Mouse (Mus musculus) gastrocnemius, adult 8-10 months (tissue): Measurements from ENCODE around the gene Hnrnph1. TPM values are rescaled to one million over a fixed set of nuclear protein-coding genes. Genes with fewer than 3 reads are reported as not detected.
"Not testable (repeated sequence)": the region's sequence is repeated elsewhere in the genome, so short reads cannot be mapped to it uniquely, and the experiment has no call there.

Experiments used
- DNase-seq, 2 experiments: peaks; one replicate each; pipeline ENCODE4 v3.0.0; 2022; ENCODE audit warnings: low spot score in 2 of 2
- total RNA-seq, 4 experiments: library from RNA; stranded (reverse); gene quantifications; 2 replicates each; pipeline ENCODE4 v1.2.4; 2022

Gene Hnrnph1
- 10 to 100 TPM; 63.8 to 91.3 (median 74.6) TPM for total RNA-seq

DNA sequence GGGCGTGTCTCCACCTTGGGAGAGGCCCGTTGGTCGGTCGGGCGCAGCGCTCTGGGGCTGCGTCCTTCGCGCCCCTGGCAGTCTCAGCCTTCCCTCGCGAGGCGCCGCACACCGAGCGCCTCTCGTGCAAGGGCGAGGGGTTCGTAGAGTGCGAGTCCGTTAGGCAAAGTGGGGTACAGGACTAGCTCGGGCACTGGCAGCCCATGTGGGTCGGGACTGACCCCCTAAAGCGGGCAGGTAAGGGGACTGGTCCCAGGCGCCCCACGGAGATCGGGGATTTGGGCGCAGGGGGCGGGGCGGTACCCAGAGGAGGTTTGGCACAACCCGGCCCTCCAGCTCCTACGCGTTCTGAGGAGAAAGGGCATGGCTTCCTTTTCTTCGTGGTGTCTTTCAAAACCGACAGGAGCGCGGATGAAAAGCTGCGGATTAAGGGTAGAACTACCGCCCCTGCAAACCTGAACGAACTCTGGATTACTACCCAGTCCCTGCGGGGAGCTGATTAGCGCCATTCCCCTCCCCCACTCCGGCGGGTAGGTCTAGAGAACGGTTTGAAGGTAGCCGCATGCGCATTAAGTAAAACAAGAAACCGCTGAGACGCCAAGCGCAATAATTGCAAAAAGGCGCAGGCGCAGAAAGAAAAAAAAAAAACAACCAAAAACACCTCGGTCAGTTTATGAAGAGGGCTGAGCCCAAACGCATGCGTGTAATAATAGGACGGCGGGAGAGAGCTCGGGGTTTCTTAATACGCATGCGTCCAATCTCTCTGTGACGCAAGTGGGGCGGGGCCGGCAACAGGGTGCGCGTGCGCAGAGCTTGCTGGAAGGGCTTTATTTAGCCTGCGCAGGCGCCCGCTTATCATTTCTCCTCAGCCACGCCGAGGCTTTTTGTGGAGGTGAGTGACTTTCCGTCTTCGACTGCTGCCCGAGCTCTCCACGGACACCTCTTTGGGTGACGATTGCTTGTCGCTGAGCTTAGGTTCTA is at the start of gene Hnrnph1:
Hnrnph1 (plus strand) TSS at position 80 of the 981 bp plus-strand sequence.
- DNase-seq, result peak; percentile 98

DNA sequence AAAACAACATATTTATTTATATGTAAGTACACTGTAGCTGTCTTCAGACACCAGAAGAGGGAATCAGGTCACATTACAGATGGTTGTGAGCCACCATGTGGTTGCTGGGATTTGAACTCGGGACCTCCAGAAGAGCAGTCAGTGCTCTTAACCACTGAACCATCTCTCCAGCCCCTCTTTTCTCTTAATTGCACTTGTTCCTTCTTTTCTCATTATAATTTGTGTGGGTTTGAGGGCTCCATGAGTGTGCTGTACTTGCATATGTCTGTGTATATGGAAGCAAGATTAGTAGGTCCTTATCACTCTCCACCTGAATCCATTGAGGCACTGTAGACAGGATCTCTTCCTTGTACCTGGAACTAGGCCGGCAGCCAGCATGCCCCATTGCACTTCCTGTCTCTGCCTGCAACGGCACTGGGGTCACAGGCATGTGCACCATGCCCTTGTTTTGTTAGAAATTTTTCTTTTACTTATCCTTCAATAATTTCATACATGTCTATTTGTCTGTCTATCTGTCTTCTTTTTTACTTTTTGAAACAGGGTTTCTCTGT is 48.6 kb upstream of the Hnrnph1 start:
- DNase-seq, result no peak

DNA sequence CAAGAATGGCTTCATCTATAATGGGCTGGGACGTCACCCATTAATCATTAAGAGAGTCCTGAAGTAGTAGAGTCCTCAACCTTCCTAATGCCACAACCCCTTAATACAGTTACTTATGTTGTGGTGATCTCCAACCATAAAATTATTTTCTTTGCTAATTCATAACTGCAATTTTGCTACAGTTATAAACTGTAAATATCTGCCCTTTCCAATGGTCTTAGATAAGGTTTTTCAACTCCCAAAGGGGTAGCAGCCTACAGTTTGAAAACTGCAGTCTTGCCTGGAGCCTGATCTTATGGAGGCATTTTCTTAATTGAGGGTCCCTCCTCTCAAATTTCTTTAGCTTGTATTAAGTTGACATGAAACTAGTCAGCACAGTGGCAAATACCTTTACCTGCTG is 47.4 kb upstream of the Hnrnph1 start:
- no peak for DNase-seq

DNA sequence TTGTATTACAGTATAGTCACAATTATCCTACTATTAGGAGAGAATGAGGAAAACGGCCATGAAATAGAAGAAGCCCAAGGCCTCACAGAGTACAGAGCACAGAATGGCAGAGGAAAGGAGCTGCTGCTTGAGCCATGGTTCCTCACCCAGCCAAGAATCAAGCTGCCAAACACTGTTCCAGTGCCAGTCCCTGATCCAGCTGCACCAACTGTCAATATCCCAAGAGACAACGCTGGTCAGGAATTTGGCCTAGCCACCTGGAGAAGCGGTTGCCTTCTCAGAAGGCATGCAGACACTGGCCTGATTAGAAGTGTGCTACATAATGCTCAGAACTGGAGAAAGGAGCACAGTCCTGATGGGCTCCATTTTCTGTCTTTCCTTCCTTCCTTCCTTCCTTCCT is 43.6 kb upstream of the Hnrnph1 start:
- peak; percentile 21 to 49 for DNase-seq

DNA sequence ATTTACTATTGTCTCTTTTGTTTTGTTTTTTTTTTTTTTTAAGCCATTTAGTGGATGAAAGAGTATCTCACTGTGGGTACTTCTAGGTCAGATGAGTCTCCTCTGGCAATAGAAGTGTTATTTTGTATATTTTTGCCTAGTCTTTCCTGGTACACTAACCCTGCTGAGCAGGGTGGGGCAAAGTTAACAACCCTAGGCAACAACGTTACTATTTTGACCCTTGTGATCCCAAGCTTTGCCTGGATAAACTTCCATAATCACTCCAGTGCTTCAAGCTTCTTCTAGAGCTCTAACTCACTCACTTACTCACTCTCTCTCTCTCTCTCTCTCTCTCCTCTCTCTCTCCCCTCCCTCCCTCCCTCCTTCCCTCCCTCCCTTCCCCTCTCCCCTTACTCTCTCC is 40.7 kb upstream of the Hnrnph1 start:
- no peak for DNase-seq

DNA sequence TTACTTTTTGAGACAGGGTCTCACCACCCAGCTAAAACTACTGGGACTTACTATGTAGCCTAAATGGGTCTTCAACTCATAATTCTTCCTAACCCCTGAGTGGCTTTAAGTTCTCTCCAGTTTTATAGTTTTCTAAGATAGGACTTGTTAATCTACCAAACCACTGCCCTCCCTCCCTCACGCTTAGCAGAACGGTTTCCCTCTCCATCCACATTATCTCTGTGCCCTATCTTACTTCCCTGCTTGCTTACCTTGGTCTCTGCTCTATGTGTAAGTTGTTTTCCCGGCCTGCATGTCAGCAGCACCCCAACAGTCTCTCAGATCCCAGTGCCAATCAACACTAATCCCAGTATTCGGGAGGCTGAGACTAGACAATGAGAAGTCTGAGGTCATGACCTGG is 39.9 kb upstream of the Hnrnph1 start:
- no peak for DNase-seq

DNA sequence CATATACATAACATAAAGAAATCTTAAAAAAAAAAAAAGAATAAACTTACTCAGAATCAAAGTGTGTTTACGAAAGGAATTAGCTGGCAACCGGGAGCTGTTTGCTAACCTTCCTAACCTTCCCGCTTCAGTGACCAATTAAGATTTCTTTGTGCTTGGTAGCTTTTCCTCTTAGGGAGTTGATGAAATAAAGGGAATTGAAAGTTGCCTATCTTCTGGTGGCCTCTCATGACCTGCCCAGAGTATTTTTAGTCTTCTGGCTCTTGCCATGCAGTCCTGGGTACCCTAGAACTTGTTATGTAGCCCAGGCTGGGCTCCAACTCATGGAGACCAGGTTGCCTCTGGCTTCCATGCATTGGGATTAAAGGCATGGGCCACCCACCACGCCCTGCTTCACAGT is 31.3 kb upstream of the Hnrnph1 start:
- no peak for DNase-seq

DNA sequence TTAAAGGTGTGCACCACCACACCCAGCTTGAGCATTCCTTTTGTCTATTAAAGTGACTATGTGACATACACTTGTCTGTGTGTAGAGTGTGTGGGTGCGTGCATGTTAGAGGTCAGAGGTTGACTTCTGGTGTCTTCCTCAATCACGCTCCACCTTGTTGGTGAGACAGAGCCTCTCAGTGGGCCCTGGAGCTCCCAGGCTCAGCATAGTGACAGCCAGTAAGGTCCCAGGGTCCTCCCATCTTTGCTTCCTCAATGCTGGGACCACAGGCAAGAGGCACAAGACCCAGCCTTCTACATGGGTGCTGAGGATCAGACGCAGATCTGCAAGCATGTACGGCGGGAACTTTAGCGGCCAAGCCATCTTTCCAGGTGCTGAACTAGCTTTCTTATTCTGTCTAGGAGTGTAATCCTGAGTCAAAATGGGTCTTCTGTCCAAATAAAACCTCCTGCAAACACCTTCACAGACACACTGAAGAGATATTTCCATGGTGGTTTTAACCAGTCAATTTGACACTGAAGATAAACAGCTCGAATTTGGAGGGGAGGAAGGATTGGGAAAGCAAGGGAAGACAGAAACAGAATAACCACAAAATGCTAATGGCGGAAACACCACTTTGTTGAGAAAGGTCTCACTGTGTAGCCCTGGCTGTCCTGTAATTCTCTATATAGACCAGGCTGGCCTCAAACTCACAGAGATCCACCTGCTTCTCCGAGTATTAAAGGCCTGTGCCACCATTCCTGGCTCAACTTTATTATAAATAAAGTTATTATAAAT is 30.3 kb upstream of the Hnrnph1 start:
- no peak for DNase-seq

DNA sequence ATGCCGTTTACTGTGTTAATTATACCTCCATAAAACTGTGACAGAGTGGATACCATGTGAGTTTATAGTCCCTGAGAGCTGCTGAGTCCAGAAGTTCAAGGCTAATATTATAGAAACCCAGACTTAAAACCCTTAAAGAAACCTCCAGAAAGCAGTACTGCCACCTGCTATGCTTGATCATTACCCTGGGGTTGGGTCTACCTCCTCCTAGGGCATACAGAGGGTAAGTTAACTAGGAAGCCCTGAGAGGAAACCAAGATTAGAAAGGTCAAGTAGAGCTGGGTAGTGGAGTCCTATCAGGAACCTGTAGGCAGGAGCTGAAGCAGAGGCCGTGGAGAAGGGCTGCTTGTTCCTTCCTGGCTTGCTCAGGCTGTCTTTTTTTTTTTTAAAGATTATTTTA is 24.6 kb upstream of the Hnrnph1 start:
- DNase-seq, result no peak

DNA sequence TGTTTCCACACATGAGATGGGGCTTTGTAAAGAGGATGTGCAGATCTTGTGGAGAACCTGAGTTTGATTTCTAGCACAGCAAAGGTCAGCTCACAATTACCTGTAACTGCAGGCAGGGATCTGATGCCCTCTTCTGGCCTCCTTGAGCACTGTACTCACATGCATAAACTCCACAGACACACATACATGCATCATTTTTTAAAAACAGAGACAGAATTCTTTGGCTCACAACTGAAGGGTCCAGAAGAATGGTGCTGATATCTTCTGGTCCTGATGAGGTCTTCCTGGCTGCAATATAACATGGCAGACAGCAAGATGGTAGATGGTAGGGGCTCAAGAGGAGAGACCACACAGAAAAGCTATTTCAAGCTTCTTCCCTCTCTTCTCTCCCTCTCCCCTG is 22.6 kb upstream of the Hnrnph1 start, which contains the start of gene Cby3:
Cby3 (plus strand) TSS at position 301 of the 400 bp plus-strand sequence.
- no peak for DNase-seq

DNA sequence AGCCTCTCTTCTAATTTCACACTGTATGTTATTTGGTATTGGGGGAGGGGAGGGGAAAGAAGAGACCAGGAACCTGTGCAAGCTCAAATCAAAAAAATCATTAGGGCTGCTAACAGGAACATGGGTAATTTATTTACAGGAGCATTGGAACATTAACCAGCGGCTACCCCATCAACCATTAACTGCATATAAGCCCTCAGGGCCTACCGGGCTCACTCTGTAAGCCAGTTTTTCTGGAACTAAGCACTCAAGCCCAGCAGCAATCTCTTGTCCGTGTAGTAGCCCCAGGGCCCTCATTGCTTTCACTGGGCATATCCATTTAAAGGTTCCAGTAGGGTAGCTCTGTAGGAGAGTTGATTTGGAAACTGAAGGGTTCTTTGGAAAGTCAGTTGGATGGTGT is 21.9 kb upstream of the Hnrnph1 start:
- no peak for DNase-seq

DNA sequence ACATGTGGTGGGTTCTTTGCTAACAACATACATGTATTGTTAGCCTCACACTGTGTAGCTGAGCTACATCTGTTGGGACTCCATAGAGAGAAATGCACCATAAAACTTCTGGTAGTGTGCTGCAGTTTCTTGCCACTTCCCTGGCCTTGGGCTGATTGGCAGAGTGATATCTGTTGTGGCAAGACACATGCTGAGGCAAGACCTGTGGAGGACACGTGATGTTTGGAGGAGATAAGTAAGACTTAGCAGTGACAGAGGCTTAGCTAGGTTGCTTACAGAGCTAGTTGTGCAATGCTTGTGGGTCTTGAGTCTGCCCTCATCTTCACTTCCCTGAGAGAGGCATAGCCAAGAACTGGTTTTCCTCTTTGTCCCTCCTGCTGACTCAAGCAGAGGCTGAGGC is 21.4 kb upstream of the Hnrnph1 start:
- no peak for DNase-seq

DNA sequence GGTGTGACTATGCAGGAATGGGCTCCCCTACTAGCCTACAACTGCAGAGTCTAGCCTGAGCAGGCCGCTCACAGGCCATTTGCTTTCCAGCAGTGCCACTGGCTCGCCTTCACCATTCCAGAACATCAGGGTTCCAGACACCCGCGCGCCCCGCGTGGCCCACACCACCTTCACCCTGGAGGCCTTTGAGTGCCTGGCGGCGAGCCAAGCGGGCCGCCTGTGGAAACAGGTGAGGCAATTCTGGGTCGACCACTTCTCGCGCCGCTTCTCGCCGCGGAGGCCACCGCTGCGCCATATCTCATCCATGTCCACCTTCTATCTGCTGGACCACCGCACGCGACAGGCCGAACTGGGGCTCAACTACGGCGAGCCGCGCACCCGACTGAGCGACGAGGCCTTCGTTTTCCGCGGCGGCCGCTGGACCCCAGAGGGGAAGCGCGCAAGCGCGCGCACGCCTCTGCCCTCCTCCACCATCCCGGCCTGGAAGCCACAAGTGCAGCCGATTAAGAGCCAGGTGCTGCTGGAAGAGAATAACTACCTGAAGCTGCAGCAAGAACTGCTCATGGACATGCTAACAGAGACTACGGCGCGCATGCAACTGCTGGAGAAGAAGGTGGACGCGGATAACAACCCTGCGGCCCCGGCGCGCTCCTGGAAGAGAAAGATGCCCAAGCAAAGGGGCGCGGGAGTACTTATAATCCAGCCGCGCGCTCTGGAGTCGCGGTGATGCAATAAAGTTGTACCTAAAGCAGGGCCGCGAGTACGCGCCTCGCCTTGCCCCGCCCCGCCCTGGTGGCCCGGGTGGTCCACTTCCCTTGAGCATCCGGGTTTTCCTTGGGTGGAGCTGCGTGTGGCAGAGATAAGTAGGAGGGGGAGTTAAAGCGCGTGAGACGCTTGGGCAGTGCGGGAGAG is 17.6 kb upstream of the Hnrnph1 start:
- peak in 1 of 2 experiments; percentile 24 for DNase-seq

DNA sequence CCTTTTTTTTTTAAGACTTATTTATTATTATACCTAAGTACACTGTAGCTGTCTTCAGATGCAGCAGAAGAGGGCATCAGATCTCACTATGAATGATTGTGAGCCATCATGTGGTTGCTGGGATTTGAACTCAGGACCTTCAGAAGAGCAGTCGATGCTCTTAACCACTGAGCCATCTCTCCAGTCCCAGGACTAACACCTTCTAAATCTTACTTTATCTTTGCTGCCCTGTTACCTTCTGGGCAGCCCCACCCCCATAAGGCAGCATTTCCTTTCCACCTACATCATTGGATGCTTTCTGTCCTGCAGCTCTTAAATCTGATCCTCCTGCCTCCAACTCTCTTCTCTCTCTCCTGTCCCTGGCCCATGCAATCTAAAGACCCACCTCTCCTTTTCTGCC is 15.5 kb upstream of the Hnrnph1 start:
- not testable (repeated sequence) for DNase-seq

DNA sequence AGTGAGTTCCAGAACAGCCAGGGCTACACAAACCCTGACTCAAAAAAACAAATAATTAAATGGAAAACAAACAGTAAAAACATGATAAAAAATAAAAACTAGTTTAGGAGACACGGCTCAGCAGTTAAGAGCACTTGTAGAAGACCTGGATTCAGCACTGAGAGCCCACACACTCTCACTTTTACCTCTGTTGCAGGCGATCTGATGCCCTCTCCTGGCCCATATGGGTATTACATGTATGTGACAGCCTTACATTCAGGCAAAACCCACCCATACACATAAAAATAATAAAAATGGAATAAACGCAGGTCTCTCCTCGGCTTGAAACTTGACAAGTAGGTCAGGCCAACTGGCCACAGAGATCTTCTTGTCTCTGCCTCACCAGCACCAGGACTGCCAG is 12.2 kb upstream of the Hnrnph1 start:
- DNase-seq, result peak; percentile 45 to 64

DNA sequence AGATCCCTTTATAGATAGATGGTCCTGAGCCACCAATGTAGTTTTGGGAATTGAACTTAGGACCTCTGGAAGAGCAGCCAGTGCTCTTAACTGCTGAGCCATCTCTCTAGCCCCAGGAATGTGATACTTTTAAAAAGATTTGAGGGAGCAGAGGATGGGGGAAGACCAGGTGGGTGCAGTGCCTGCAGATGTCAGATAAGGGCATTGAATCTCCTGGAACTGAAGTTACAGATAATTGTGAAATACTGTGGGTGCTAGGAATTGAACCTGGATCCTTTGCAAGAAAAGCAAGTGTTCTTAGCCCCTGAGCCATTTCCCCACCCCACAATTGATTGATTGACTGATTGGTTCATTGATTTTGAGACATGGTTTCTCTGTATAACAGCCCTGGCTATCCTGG is 11.5 kb upstream of the Hnrnph1 start:
- DNase-seq, result no peak

DNA sequence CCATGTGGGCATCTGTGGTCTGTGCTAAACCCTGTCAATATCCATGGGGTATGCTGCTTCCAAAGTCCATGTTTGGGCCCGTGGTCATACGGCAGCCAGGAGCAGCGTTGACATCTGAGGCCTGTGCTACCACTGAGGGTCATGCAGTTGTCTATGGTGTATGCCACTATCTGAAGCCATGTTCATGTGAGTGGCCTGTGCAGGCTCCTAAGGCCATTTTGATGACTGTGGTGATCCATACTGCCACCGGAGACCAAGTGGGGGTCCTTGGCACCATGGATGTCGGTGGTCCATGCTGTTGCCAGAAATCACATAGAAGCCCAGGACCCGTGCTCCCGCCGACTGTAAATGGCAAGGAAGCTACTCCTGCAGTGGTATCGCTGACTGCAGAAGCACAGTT is 9.3 kb upstream of the Hnrnph1 start:
- DNase-seq, result no peak

DNA sequence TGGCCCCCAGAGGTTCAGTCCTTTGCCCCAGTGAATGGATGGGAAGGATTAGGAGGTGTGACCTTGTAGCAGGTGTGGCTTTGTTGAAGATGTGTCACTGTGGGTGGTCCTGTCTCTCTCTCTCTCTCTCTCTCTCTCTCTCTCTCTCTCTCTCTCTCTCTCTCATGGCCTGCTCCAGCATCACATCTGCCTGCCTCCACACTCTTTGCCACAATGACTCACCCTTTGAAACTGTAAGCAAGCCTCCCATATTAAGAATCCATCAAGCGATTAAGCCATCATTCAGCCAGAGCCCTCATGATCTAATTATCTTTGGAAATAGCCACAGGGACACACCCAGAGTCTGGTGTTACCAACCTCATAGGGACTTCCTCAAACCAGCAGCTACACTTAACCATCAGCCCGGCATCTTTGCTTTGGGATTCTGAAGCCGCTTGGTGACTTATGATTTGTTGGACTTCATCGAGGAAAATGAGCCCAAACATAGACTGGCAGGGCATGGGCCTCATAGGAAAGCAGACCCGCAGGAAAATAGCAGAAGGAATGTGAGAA is 7.4 kb upstream of the Hnrnph1 start:
- DNase-seq, result no peak

DNA sequence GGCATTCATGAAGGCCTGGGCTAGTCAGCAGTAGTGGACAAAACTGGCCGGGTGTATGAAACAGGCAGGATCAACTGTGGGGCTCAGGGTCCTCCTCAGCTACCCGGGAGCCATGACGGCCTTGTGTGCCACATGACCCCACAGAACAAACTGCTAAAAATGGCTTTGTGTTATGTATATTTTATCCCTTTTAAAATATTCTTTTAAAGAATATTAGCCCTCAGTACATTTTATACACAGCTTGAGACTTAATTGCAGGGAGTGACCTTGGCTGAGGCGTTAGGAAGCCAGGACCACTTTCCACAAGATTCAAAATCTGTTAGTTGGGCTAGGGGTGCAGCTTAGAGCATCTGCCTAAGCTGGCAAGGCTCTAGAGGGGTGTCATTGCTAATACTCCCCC is 5.8 kb upstream of the Hnrnph1 start:
- DNase-seq, result no peak

DNA sequence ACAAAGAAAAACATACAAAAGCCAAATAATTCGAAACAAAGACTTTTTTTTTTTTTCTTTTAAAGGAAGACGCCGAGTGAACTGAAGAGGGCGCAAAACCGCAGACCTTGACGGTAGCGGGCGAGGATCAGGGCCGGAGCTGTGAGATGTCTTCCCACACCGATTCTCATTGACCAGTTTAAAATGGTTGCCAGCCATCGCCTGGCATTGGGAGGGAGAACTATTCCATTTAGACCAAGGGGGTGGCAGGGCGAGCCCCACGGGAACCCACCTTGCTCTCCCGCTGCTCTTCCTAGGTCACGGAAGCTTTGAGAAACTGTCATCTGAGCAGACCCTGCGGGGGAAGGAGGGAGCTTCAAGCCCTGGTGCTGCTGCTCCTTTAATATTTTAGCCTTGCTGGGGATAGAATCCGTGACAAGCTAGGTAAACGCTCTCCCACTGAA is 5.4 kb upstream of the Hnrnph1 start:
- peak in 1 of 2 experiments; percentile 23 for DNase-seq

DNA sequence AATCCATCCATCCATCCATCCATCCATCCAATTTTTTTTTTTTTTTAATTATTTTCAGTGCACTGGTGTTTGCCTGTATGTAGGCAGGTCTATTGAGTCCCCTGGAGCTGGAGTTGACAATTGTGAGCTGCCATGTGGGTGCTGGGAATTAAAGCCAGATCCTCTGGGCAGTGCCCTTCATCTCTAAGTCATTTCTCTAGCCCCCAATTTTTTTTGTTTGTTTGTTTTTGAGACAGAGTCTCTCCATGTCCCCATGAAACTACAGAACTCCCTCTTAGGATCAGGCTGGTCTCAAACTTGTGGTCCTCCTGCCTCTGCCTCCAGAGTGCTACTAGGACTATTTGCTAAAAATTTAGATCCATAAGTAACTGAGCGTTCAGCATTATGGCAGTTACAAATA is 4.9 kb upstream of the Hnrnph1 start:
- DNase-seq, result no peak
